9 mouse cellular contexts compared by ENCODE assay signal in the genomic region with DNA sequence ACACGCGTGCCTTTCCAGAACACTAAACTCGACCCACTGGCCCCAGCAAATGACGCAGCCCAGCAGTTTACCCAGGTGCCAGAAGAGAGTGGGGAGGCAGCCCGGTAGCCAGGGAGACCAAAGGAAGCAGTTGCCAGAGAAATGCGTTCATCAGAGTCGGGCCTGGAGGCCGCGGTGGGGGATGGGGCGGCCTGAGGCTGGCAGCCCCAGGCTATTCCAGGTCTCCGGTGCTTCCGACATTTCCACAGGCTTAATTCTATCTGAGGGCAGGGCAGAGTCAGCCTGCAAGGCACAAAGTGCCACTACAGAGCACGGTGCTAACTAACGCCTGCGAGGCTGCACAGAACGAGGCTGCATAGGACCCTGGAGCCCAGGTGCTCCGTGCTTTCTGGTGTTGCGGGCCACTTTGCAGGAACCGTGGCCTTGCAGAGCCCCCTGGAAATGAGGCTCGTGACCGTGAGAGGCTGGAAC. TPM values are rescaled to one million over a fixed set of nuclear protein-coding genes. Genes with fewer than 3 reads are reported as not detected.
DNase-seq lines count a peak whose midpoint lies in the region; ATAC-seq and TF ChIP-seq lines count a peak whose summit lies in the region.
"Had no signal": no experiment of that assay in that cellular context is flagged by ENCODE, and none has a peak within 500 bp of the region (broad histone marks: within the 10 kb centered on the region; RNA-seq: fewer than 3 reads in every experiment).

No protein-coding gene starts in this region.

- H3K27me3 ChIP-seq in liver, embryonic 11.5 days (replicated peaks; ENCODE audit: control insufficient read depth, insufficient read depth, low read length): peaks cover 54% of the 10 kb centered on the region
- peaks cover 61% of the 10 kb centered on the region for H3K27me3 ChIP-seq in intestine, embryonic 15.5 days (replicated peaks)
- peaks cover 85% of the 10 kb centered on the region for H3K27me3 ChIP-seq in limb, embryonic 13.5 days
- H3K27me3 ChIP-seq in small intestine, adult 2 months (ENCODE audit: control insufficient read depth, insufficient read depth, low read length): peaks cover 43% of the 10 kb centered on the region

- no peak overlapping the region for H3K4me3 ChIP-seq in liver, embryonic 11.5 days (ENCODE audit: low read depth, low read length)
- no peak overlapping the region for H3K4me3 ChIP-seq in intestine, embryonic 15.5 days (replicated peaks)
- peak overlapping the region; percentile 55 for H3K4me3 ChIP-seq in limb, embryonic 13.5 days
- peak overlapping the region; percentile 60; the same call in 1 of the 2 replicates for H3K4me3 ChIP-seq in small intestine, adult 2 months (ENCODE audit: low read depth, low read length)

- no peak for TF ChIP-seq POLR2A in small intestine, adult 2 months (IDR thresholded peaks at IDR 0.05; ENCODE audit: low read depth, low read length)

- H3K4me1 ChIP-seq in liver, embryonic 11.5 days (replicated peaks; ENCODE audit: control insufficient read depth, insufficient read depth, low read length): peaks cover 5% of the 10 kb centered on the region; the same call in 1 of the 2 replicates
- H3K4me1 ChIP-seq in intestine, embryonic 15.5 days (replicated peaks): peaks cover 23% of the 10 kb centered on the region
- peaks cover 26% of the 10 kb centered on the region for H3K4me1 ChIP-seq in limb, embryonic 13.5 days
- peaks cover 4% of the 10 kb centered on the region; the same call in 1 of the 2 replicates for H3K4me1 ChIP-seq in small intestine, adult 2 months (ENCODE audit: control insufficient read depth, insufficient read depth, insufficient read length, low read length)

- ATAC-seq in liver, embryonic 11.5 days (replicated peaks; ENCODE audit: low FRiP score): no peak
- peak; percentile 20; the same call in 1 of the 2 replicates for ATAC-seq in intestine, embryonic 15.5 days
- ATAC-seq in limb, embryonic 13.5 days (ENCODE audit: low FRiP score, low read depth): no peak

- TF ChIP-seq CTCF in small intestine, adult 2 months (IDR thresholded peaks at IDR 0.05; ENCODE audit: extremely low read depth, insufficient read length, insufficient replicate concordance, low read depth, low read length): no peak

- H3K27ac ChIP-seq in liver, embryonic 11.5 days (ENCODE audit: low read depth, low read length): no peak overlapping the region
- H3K27ac ChIP-seq in intestine, embryonic 15.5 days: no peak overlapping the region
- H3K27ac ChIP-seq in limb, embryonic 13.5 days: no peak overlapping the region
- H3K27ac ChIP-seq in small intestine, adult 2 months (ENCODE audit: insufficient read depth, low read depth, low read length): no peak overlapping the region

- intact Hi-C loops in gastrocnemius, postnatal 14 days (cut with DNase I; ENCODE audit: low total_unique reads): no loop called here

- no peaks in the 10 kb centered on the region for H3K36me3 ChIP-seq in liver, embryonic 11.5 days (ENCODE audit: control insufficient read depth, insufficient read depth, low read length)
- H3K36me3 ChIP-seq in intestine, embryonic 15.5 days: no peaks in the 10 kb centered on the region
- no peaks in the 10 kb centered on the region for H3K36me3 ChIP-seq in limb, embryonic 13.5 days
- no peaks in the 10 kb centered on the region for H3K36me3 ChIP-seq in small intestine, adult 2 months (ENCODE audit: control insufficient read depth, insufficient read depth, low read length)

- 7% methylated on average over 21 of the region's 21 CpGs for WGBS in liver, embryonic 11.5 days
- WGBS in intestine, embryonic 15.5 days: 6% methylated on average over 21 of the region's 21 CpGs
- 2% methylated on average over 21 of the region's 21 CpGs for WGBS in limb, embryonic 13.5 days
- 8% methylated on average over 21 of the region's 21 CpGs for WGBS in small intestine, adult 2 months

- H3K4me2 ChIP-seq in liver, embryonic 11.5 days: peak overlapping the region; percentile 15; the same call in 1 of the 2 replicates
- H3K4me2 ChIP-seq in intestine, embryonic 15.5 days (replicated peaks): peak overlapping the region; percentile 95
- H3K4me2 ChIP-seq in limb, embryonic 13.5 days (replicated peaks): peak overlapping the region; percentile 79

- peak; percentile 41 for DNase-seq in liver, embryonic 11.5 days (ENCODE audit: low spot score)
- DNase-seq in liver: no peak
- DNase-seq in cerebellum, adult 9-11 months: peak; percentile 41
- DNase-seq in gastrocnemius, postnatal 14 days: peak; percentile 32
- DNase-seq in urinary bladder, postnatal 25 days (ENCODE audit: low spot score): no peak

- H3K9me3 ChIP-seq in liver, embryonic 11.5 days (ENCODE audit: control insufficient read depth, low read length): no peaks in the 10 kb centered on the region
- H3K9me3 ChIP-seq in intestine, embryonic 15.5 days: no peaks in the 10 kb centered on the region
- no peaks in the 10 kb centered on the region for H3K9me3 ChIP-seq in limb, embryonic 13.5 days

- no peak overlapping the region for H3K9ac ChIP-seq in liver, embryonic 11.5 days (ENCODE audit: low read depth, low read length)
- no peak overlapping the region for H3K9ac ChIP-seq in intestine, embryonic 15.5 days
- H3K9ac ChIP-seq in limb, embryonic 13.5 days: peak overlapping the region; percentile 31; the same call in 1 of the 2 replicates

RNA-seq across cellular contexts. Expression of gene Cpeb1, which starts 2.3 kb away (rescaled TPM):
- polyA plus RNA-seq in liver, embryonic 11.5 days (2014; fragmentation: Nextera tagmentation; extraction: Ambion mirVana): 0.09 and 0.27 TPM in 2 replicates
- 10 to 100 TPM in 1 of 2 experiments, 1 to 10 TPM in 1; 8.5 to 11.5 TPM for total RNA-seq in gastrocnemius, postnatal 14 days (2021)
- 0.78 and 1.1 TPM in 2 replicates for polyA plus RNA-seq in intestine, embryonic 15.5 days (2015; fragmentation: Nextera tagmentation; extraction: Ambion mirVana)
- 0.26 and 0.51 TPM in 2 replicates for polyA plus RNA-seq in limb, embryonic 13.5 days (2015; fragmentation: Nextera tagmentation; extraction: Ambion mirVana)
- 0.28 and 1.0 TPM in 2 replicates for polyA plus RNA-seq in small intestine, adult 2 months (2012; rRNA removed)

RNA-seq across cellular contexts. Expression of gene Ap3b2, which starts 40.7 kb away (rescaled TPM):
- polyA plus RNA-seq in liver, embryonic 11.5 days (2014; fragmentation: Nextera tagmentation; extraction: Ambion mirVana): 0.40 and 1.1 TPM in 2 replicates
- total RNA-seq in gastrocnemius, postnatal 14 days (2021): 1 to 10 TPM; 2.1 to 4.0 TPM
- polyA plus RNA-seq in intestine, embryonic 15.5 days (2015; fragmentation: Nextera tagmentation; extraction: Ambion mirVana): 5.9 and 6.2 TPM in 2 replicates
- polyA plus RNA-seq in limb, embryonic 13.5 days (2015; fragmentation: Nextera tagmentation; extraction: Ambion mirVana): 0.11 and 0.52 TPM in 2 replicates
- 0.89 and 1.4 TPM in 2 replicates for polyA plus RNA-seq in small intestine, adult 2 months (2012; rRNA removed)

RNA-seq across cellular contexts. Expression of gene BC048679, which starts 45.1 kb away (rescaled TPM):
- not detected in 2 replicates for polyA plus RNA-seq in liver, embryonic 11.5 days (2014; fragmentation: Nextera tagmentation; extraction: Ambion mirVana)
- total RNA-seq in gastrocnemius, postnatal 14 days (2021): not detected
- polyA plus RNA-seq in intestine, embryonic 15.5 days (2015; fragmentation: Nextera tagmentation; extraction: Ambion mirVana): not detected in 2 replicates
- not detected in 2 replicates for polyA plus RNA-seq in limb, embryonic 13.5 days (2015; fragmentation: Nextera tagmentation; extraction: Ambion mirVana)
- polyA plus RNA-seq in small intestine, adult 2 months (2012; rRNA removed): not detected in 2 replicates
- total RNA-seq: left cerebral cortex, postnatal 14 days had no signal

Comparison
In these comparisons a context has a peak if more than half of its experiments do, and no peak if none do; other contexts are left out.
1. DNase-seq: peak in liver, embryonic 11.5 days (single experiment), cerebellum, adult 9-11 months (single experiment) and gastrocnemius, postnatal 14 days (single experiment); none in liver (single experiment) and urinary bladder, postnatal 25 days (single experiment).
2. H3K4me2 ChIP-seq: peak in every context shown above with its lines; median percentile 95 in intestine, embryonic 15.5 days; 79 in limb, embryonic 13.5 days; 15 in liver, embryonic 11.5 days.
3. H3K4me3 ChIP-seq: peak in limb, embryonic 13.5 days (single experiment) and small intestine, adult 2 months (single experiment); none in liver, embryonic 11.5 days (single experiment) and intestine, embryonic 15.5 days (single experiment).